Mouse (Mus musculus) cerebellum, postnatal 25 days (tissue): Measurements from ENCODE around the gene Shtn1.

ENCODE experiments used
- DNase-seq, 2 experiments: peaks; one replicate each; pipeline ENCODE4 v3.0.0; 2021; ENCODE audit warnings: mixed read lengths in 2 of 2

The Shtn1 gene

DNA sequence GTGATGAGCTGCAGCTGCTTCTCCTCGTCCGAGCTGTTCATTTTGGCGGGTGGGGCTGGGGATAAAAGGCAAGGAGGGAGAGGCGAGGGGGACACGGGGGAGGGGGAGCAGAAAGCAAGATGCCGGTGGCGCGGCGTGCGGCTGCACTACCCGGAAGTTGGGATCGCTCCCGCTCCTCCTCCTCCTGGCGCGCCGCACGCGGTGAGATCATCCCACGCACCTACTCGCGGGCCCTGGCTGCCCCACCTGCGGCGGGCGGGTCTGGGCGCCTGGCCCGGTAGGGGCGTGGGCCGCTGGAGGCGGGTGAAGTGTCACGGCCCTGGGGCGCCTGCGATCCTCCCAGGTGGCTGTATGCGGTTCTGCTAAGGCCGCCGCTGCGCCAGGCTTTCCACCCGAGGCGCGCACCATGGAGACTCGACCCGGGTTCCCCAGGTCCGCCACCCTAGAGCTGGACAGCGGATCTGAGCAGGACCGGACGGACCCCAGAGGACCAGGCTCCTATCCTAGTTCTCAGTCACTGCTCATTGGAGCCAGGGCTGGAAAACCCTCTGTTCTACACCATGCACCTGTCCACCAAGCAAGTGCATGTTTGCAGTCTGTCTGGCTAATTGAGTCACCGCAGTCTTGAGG, at the start of gene Shtn1:
TSS of gene Shtn1 (minus strand) at position 629 of the 630 bp plus-strand sequence.
- peak; percentile 80 to 86 for DNase-seq

- DNase-seq = no peak
Measured at GRCm38 (mm10) chr19:59114152-59114551, 38.3 kb upstream of the Shtn1 start.

DNA sequence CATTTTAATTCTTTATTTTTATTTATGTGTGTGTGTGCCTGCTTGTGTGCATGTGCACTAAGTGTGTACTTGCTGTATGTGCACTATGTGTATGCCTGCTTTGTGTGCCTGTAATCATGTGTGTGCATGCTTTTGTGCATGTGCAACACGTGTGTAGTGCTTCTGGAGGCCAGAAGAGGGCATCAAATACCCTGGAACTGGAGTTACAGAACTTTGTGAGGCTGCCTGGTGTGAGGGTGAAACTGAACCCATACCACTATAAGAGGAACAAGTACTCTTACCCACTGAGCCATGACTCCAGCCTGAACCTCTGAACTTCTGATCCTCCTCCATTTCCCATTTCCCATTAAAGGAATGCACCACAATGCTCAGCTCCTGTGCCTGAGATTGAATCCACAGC, 34.0 kb upstream of the Shtn1 start:
- no peak for DNase-seq

DNA sequence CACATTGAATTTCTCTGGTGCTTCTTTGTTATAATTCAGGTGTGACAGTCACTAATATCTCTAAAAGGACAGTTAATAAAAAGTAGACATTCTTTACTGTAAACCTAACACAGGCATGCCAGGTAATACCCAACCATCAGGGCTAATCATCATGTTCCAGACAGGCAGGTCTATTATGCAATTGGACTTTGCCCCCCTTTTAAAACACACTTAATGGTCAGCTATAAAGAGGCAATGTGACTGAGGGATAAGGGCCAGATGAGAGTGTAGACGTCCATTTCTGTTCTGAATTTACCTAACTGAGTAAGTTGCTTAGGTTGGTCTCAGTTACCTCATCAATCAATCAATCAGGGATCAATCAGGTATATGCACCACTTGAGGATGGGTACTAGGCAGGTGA, 22.4 kb upstream of the Shtn1 start:
- no peak for DNase-seq

DNA sequence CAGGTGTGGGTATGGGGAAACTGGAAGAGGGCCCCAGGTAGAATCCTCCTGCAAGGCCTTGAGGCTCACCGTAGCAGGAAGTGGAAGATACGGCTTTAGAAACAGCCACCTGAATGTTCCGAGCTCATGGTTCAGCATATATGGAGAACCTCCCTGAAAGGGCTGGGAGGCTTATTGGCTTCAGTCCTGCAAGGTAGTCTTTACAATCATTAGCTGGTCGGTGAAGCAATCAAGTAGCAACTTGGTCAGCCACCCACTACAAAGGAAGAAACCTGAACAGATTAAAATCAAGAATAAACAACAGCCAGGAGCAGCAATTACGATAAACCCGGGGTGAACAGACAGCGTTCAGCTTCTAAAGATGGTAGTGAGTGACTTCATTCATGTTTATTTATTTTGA, 16.4 kb upstream of the Shtn1 start:
- no peak for DNase-seq

DNA sequence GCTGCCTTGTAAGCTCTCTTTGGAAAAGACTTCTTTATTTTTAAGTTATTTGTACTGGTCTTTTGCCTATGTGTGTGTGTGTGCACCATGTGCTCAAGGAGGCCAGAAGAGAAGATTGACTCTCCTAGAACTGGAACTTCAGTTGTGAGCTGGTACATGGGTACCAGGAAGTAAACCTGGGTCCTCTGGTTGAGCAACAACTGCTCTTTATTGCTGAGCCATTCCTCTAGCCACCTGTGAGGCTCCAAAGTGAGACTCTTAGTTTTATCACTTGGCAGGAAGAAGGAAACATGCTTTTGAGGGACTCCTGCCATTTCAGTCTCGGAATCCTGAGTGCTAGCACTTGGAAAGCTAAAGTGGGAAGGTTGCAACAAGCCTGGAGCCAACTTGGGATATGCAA, 14.4 kb upstream of the Shtn1 start:
- no peak for DNase-seq

DNA sequence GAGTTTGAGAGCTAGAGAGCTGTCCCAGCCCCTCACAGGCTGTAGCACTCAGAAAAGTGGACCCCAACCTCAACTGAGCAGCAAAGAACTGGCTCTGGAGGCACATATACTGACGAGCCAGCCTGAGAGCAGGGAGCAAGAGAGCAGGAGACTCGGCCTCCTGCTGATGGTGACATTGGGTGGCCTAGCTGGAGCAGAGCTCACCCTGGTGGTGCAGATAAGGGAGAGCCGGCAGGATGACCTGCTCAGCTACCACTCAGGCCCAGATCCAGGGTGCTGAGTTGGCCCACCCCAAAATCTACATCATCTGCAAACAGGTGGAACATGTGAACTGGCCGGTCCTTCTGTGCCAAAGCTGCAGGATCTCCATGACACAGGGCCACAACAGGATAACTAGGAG, 8.4 kb upstream of the Shtn1 start:
- no peak for DNase-seq

DNA sequence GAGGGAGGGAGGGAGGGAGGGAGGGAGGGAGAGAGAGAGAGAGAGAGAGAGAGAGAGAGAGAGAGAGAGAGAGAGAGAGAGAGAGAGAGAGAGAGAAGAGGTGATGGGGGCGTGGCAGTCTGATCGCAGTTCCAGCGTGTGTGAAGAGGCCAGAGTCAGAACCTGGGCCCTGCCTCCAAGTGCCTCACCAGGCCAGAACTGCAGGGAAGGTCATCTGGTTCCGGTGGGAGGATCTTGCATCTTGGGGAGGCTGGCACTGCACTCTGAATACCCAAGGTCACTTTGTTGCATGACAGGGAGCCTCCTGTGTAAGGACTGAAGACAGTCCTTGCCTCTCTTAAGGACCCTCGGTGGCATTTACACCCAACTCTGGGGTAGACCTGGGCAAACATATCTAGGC, 231 bp upstream of the Shtn1 start:
- DNase-seq = peak; percentile 15 to 20

GRCm38 (mm10) chr19:59074841-59075471, 944 bp downstream of the Shtn1 start:
- DNase-seq = peak in 1 of 2 experiments; percentile 49

GRCm38 (mm10) chr19:59074381-59074780, 1.5 kb downstream of the Shtn1 start:
- no peak for DNase-seq

DNA sequence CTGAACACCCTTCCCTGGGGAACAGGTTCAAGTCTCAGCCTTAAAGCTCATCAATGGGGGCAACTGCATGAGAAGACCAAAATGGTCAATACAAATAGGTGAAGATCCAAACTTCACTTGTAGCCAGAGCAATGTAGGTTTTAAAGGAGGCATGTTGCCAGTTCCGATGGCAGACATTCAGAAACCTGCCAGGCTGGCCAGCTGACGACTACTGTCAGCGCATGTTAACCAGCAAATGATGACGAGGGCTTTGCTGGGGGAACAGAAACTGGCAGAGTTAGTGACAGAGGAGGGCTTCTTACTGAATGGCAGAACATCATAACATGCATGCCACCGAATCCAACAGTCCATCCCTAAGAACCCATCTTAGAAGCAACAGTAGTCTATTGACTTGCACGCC, 2.9 kb downstream of the Shtn1 start:
- peak; percentile 37 to 51 for DNase-seq

- DNase-seq = no peak
Measured at GRCm38 (mm10) chr19:59071979-59072378, 3.9 kb downstream of the Shtn1 start.

DNA sequence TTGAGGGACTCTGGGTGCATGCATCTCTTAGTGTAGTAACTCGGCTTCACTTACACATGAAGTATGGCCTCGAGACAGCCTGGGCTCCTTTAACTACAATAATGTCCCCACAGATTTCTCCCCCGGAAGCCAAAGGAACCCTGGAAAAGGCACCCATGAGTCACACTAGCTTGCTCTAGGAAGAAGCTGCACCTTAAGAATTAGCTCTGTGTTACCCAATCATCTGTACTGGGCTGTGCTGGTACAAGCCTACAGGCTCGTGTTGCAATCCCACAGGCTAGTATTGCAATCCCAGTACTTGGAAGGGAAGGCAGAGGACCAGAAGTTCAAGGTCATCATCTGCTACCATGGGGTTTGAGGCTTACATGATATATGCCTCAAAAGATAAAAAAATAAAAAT, 4.5 kb downstream of the Shtn1 start:
- no peak for DNase-seq

- no peak for DNase-seq
Measured at GRCm38 (mm10) chr19:59067652-59068051, 8.2 kb downstream of the Shtn1 start.

DNA sequence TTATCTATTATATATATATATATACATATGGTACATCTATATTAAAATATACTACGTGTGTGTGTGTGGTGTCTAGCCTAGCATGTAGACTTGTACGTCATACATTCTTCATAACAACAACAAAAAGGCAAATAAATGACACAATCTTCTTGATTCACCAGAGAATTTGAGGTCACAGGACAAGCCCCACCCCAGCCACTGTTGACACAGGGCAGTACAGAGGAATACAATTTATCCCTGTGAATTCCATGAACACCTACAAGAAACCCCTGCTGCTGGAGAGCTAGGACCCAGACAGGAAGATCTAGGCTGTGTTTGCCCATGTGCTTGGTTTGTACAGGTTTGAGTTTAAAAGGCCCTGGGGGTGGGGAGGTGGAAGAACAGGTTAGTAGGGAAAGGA, 9.2 kb downstream of the Shtn1 start:
- no peak for DNase-seq

- DNase-seq = no peak
Measured at GRCm38 (mm10) chr19:59066115-59066514, 9.8 kb downstream of the Shtn1 start.

GRCm38 (mm10) chr19:59064616-59065015, 11.3 kb downstream of the Shtn1 start:
- no peak for DNase-seq

GRCm38 (mm10) chr19:59063568-59063967, 12.3 kb downstream of the Shtn1 start:
- DNase-seq = no peak

DNA sequence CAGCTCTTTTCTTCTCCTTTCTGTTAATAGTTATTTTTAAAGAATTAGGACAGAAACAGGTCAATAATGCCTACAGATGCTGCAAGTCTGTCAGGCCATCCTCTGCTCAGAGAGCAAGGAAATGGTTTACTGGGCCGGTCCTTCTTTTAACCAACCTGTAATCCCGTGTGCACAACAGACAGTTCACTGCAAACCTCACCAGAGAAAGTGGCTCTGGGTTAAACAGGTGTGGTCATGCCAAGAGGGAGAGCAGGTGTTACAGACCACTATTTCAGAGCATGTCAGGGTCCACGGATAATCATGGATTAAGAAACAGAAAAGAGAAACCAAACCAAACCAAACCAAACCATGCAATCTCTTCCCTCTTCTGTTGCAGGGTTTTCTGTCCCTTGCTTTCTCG, 17.8 kb downstream of the Shtn1 start:
- DNase-seq = no peak

DNA sequence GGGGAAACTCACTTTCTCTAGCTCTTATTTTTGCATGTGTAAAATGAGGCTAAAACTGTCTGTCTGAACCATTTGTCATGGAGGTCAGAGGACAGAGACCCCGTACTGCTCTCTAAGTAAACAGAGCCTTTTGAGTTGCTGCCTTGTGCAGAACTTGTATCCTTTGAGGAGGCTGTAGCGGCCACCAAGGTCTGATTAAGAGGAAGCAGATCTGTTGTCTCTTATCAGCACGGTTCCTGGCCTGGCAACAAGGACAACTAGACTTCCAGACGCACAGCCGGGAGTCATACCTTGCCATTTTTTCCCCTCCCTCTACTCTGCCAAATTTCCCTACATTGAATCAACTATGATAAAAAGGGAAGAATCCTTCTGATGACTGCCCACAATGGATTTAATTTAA, 18.5 kb downstream of the Shtn1 start:
- peak in 1 of 2 experiments; percentile 31 for DNase-seq

DNA sequence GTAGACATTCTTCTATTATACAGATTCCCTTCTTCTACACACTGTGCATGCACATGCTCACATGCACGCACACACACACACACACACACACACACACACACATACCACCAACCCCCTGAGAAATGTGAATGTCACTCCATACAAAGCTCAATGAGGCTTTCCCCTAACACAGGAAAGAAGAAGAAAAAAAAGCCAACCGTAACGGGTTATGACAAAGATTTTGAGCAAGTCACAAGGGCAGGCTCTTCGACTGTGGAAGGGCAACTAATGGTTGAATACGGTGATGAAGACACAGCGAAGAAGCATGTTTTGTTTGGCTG, 21.3 kb downstream of the Shtn1 start:
- DNase-seq = no peak

DNA sequence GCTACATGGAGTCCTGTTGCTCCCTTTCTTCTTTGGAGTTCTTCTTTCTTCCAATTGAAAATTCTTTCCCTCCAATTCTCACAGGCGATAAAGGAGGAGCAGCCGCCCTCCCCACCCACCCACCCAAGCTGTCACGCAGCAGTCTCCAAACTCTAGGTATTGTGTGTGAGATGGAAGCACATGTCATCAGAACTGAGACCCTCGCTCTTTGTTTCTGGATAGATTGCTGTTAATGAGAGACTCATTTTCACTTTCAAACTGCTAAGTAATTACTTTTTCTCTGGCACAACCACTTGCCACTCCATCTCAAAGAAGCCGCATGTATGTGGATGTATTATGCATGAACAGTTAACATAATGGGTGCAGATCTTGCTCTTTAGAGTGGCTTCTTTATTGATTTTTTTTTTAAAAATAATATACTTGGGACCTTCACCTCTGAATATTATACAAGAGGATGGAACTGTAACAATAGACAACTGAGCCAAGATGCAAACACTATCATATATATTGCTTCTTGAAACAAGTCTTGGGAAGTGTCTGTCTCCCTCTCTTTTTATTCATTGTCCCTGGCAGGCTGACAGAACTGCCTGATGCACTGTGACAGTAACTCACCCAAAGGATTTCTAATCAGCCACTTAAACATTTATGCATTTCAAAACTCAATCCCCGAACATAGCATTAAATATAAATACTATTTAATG, 21.8 kb downstream of the Shtn1 start:
- DNase-seq = no peak

- DNase-seq = no peak
Measured at GRCm38 (mm10) chr19:59052783-59053490, 23.0 kb downstream of the Shtn1 start.

DNA sequence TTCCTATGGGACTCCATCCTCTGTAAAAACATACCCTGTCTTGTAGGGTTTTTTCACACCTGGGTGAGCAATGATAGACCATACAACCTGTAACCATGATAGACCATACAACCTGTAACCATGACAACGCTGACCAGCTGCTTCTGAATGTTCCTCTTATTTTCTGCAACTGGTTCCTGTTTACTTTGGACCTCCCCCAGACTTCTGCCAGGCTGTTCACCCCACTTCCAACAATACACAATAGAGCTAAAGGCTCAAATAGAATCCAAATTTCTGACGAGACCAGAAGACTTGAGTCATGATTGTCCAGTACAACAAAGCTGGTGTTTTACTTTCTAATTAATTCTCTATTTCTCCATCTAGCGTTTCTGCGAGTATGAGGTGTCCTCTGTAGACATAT, 23.8 kb downstream of the Shtn1 start:
- DNase-seq = no peak
